Mouse (Mus musculus): Measurements from ENCODE around the gene Slpi. TPM values are rescaled to one million over a fixed set of nuclear protein-coding genes. Genes with fewer than 3 reads are reported as not detected.

The Slpi gene
- 0.40 TPM in 1 of 2 replicates, not detected in the other for polyA plus RNA-seq (2021; fragmentation: Nextera tagmentation)
- long read RNA-seq, experiment 1 = 0 reads
- long read RNA-seq, experiment 2 = 0 reads

DNA sequence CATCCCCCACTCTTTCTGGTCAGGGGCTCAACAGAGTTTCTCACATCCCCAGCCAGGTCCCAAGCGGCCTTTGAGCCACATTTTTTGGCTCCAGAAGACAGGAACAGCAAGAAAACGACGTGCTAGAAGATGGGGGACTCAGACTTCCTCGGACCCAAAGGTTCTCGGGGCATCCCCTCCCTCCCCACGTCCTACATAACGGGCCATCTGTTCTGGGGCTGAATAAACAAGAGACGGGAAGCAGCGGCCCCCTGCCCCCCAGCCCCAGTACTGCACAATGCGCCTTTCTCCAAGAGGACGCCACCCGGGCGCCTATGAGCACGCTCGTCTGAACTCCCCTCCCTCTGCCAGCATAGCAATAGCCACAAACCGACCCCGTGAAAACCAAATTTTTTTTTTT is at the start of gene Slpi:
Gene Slpi, minus strand, starts transcription at position 76 of the 400 bp plus-strand sequence.

DNA sequence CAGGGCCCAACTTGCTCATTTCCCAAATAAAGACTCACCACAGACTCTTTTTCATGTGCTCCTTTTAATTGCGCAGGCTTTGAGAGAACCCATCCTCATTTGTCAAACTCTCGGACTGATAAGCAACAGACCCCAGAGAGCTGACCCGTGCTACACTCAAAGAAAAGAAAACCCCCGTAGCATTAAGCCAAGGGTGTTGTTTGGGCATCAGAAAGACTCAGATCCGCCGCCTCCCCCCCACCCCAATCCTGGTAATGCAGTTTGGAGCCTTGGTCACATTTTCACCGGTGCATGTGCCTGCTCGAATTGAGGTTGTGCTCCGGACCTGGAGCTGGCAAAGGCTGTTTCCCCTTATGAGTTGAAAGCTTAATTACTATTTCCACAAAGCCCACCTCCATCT is 16.2 kb upstream of the Slpi start, which contains the start of gene Matn4:
Gene Matn4, minus strand, starts transcription at position 101 of the 400 bp plus-strand sequence.

GRCm38 (mm10) chr2:164402906-164403305 is 14.0 kb upstream of the Slpi start, which contains the start of gene Rbpjl:
TSS of gene Rbpjl (plus strand) at chr2:164403141.

GRCm38 (mm10) chr2:164332440-164332839 is 56.5 kb downstream of the Slpi start, which contains the start of gene Svs5:
TSS of gene Svs5 (plus strand) at chr2:164332740.

GRCm38 (mm10) chr2:164316451-164316850 is 72.4 kb downstream of the Slpi start, which contains the start of gene Svs6:
TSS of gene Svs6 (plus strand) at chr2:164316751.

Other genes with a start within 250 kb of the Slpi start
- 6.0 and 9.7 TPM in 2 replicates for gene Kcns1, start 218.0 kb downstream of the Slpi start, polyA plus RNA-seq (2021; fragmentation: Nextera tagmentation)
- gene Wfdc5, start 206.4 kb downstream of the Slpi start, polyA plus RNA-seq (2021; fragmentation: Nextera tagmentation) = not detected in 2 replicates
- not detected in 2 replicates for gene Wfdc12, start 198.5 kb downstream of the Slpi start, polyA plus RNA-seq (2021; fragmentation: Nextera tagmentation)
- gene Wfdc15a, start 189.0 kb downstream of the Slpi start, polyA plus RNA-seq (2021; fragmentation: Nextera tagmentation) = not detected in 2 replicates
- not detected in 2 replicates for gene Wfdc15b, start 167.4 kb downstream of the Slpi start, polyA plus RNA-seq (2021; fragmentation: Nextera tagmentation)
- not detected in 2 replicates for gene Svs2, start 150.6 kb downstream of the Slpi start, polyA plus RNA-seq (2021; fragmentation: Nextera tagmentation)
- gene Svs3b, start 132.5 kb downstream of the Slpi start, polyA plus RNA-seq (2021; fragmentation: Nextera tagmentation) = not detected in 2 replicates
- gene Svs4, start 110.6 kb downstream of the Slpi start, polyA plus RNA-seq (2021; fragmentation: Nextera tagmentation) = not detected in 2 replicates
- gene Svs3a, start 99.8 kb downstream of the Slpi start, polyA plus RNA-seq (2021; fragmentation: Nextera tagmentation) = not detected in 2 replicates
- gene Svs6, start 72.3 kb downstream of the Slpi start, polyA plus RNA-seq (2021; fragmentation: Nextera tagmentation) = not detected in 2 replicates
- not detected in 2 replicates for gene Svs5, start 56.4 kb downstream of the Slpi start, polyA plus RNA-seq (2021; fragmentation: Nextera tagmentation)
- 0.16 and 0.23 TPM in 2 replicates for gene Rbpjl, start 14.0 kb upstream of the Slpi start, polyA plus RNA-seq (2021; fragmentation: Nextera tagmentation)
- gene Matn4, start 16.1 kb upstream of the Slpi start, polyA plus RNA-seq (2021; fragmentation: Nextera tagmentation) = 3.8 and 3.9 TPM in 2 replicates
- gene Sdc4, start 54.8 kb upstream of the Slpi start, polyA plus RNA-seq (2021; fragmentation: Nextera tagmentation) = 156 and 202 TPM in 2 replicates
- 99.5 and 102 TPM in 2 replicates for gene Sys1, start 67.9 kb upstream of the Slpi start, polyA plus RNA-seq (2021; fragmentation: Nextera tagmentation)
- gene Gm20458, start 71.9 kb upstream of the Slpi start, polyA plus RNA-seq (2021; fragmentation: Nextera tagmentation) = 4.3 and 26.7 TPM in 2 replicates
- gene Trp53tg5, start 84.6 kb upstream of the Slpi start, polyA plus RNA-seq (2021; fragmentation: Nextera tagmentation) = not detected in 2 replicates
- 233 and 239 TPM in 2 replicates for gene Dbndd2, start 97.0 kb upstream of the Slpi start, polyA plus RNA-seq (2021; fragmentation: Nextera tagmentation)
- gene Pigt, start 108.4 kb upstream of the Slpi start, polyA plus RNA-seq (2021; fragmentation: Nextera tagmentation) = 43.3 and 44.2 TPM in 2 replicates
- 0.25 and 0.31 TPM in 2 replicates for gene Wfdc2, start 173.3 kb upstream of the Slpi start, polyA plus RNA-seq (2021; fragmentation: Nextera tagmentation)
- not detected in 2 replicates for gene Spint3, start 184.4 kb upstream of the Slpi start, polyA plus RNA-seq (2021; fragmentation: Nextera tagmentation)
- gene Wfdc6a, start 196.4 kb upstream of the Slpi start, polyA plus RNA-seq (2021; fragmentation: Nextera tagmentation) = not detected in 2 replicates
- not detected in 2 replicates for gene Eppin, start 204.5 kb upstream of the Slpi start, polyA plus RNA-seq (2021; fragmentation: Nextera tagmentation)
- gene Wfdc6b, start 224.4 kb upstream of the Slpi start, polyA plus RNA-seq (2021; fragmentation: Nextera tagmentation) = not detected in 2 replicates
- not detected in 2 replicates for gene Wfdc8, start 224.5 kb upstream of the Slpi start, polyA plus RNA-seq (2021; fragmentation: Nextera tagmentation)
- gene Wfdc16, start 249.7 kb upstream of the Slpi start, polyA plus RNA-seq (2021; fragmentation: Nextera tagmentation) = not detected in 2 replicates

Data from left cerebral cortex, adult 6 months (tissue).